Mouse (Mus musculus) bone marrow, adult 2 months (tissue): ENCODE data around the gene Ogdh.

ENCODE experiments used
- CTCF ChIP-seq: fragments of 200-500 bp; IDR thresholded peaks from 2 replicates; pipeline ENCODE4 v1.5.1; 2011; ENCODE audit warnings: low read length, control low read depth; ENCODE audit not compliant: control insufficient read depth, insufficient read depth
- POLR2A ChIP-seq: fragments of 200-500 bp; IDR thresholded peaks from 2 replicates; pipeline ENCODE4 v1.6.1; 2011; ENCODE audit warnings: low read depth, mild to moderate bottlenecking, control low read depth, low read length, borderline replicate concordance; ENCODE audit not compliant: control insufficient read depth

- TF ChIP-seq POLR2A (no peak), CTCF (no peak)
These were observed 114.2 kb downstream of the Ogdh start for GRCm38 (mm10) chr11:6405591-6406081.
